In the genomic region with DNA sequence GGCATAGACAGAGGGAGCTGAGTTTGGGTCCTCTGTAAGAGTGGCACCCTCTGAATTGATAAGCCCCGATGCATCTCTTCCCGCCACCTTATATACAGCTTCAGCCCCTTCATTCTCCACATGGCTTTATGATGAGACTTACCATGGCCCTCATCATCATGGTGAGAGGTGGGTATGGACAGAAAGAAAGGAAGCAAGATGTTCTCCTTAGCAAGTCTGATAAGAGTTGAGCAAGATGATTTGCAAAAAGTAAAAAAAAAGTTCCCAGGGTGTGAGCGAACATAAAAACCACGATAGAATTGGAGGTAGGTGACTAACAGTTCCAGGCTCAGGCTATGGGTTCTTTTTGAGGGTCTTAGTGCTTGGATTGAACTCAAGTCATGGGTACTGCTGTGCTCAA, we compare ENCODE assay signal across 15 mouse cellular contexts. TPM values are rescaled to one million over a fixed set of nuclear protein-coding genes. Genes with fewer than 3 reads are reported as not detected.
DNase-seq lines count a peak whose midpoint lies in the region; ATAC-seq and TF ChIP-seq lines count a peak whose summit lies in the region.
"Had no signal": no experiment of that assay in that cellular context is flagged by ENCODE, and none has a peak within 500 bp of the region (broad histone marks: within the 10 kb centered on the region; RNA-seq: fewer than 3 reads in every experiment).

No protein-coding gene starts in this region.

- peaks cover 43% of the 10 kb centered on the region for H3K4me1 ChIP-seq in heart, embryonic 12.5 days (replicated peaks)
- H3K4me1 ChIP-seq in E14TG2a.4 (replicated peaks; ENCODE audit: low read depth, low read length), result peaks cover 95% of the 10 kb centered on the region
- H3K4me1 ChIP-seq in liver, postnatal 0 days (ENCODE audit: insufficient read depth), result peaks cover 42% of the 10 kb centered on the region

- H3K9me3 ChIP-seq in heart, embryonic 12.5 days (replicated peaks), result no peaks in the 10 kb centered on the region
- 0 out of 2 replicates have a peak, but pooled peaks cover 5% of the 10 kb centered on the region for H3K9me3 ChIP-seq in E14TG2a.4 (ENCODE audit: low read length)
- no peaks in the 10 kb centered on the region for H3K9me3 ChIP-seq in liver, postnatal 0 days (ENCODE audit: low read length)
- H3K9me3 ChIP-seq: intestine, embryonic 15.5 days had no signal

- H3K36me3 ChIP-seq in heart, embryonic 12.5 days, result no peaks in the 10 kb centered on the region
- H3K36me3 ChIP-seq in E14TG2a.4 (ENCODE audit: insufficient read depth, low read length), result peaks cover 43% of the 10 kb centered on the region
- H3K36me3 ChIP-seq in liver, postnatal 0 days (replicated peaks; ENCODE audit: insufficient read depth, low read length), result peaks cover 9% of the 10 kb centered on the region; the same call in 1 of the 2 replicates
- H3K36me3 ChIP-seq: intestine, embryonic 15.5 days had no signal

- peak overlapping the region; percentile 76 for H3K27ac ChIP-seq in heart, embryonic 12.5 days (ENCODE audit: poor library complexity, severe bottlenecking)
- peak overlapping the region; percentile 84 for H3K27ac ChIP-seq in liver, postnatal 0 days (ENCODE audit: low read depth)
- H3K27ac ChIP-seq: hindbrain, embryonic 10.5 days; intestine, embryonic 15.5 days had no signal

- no peak for TF ChIP-seq CTCF in E14TG2a.4 (conservative IDR thresholded peaks at IDR 0.05; ENCODE audit: low read length)
- no peak for TF ChIP-seq CTCF in liver, postnatal 0 days (IDR thresholded peaks at IDR 0.05; ENCODE audit: low read depth)

- H3K4me3 ChIP-seq in heart, embryonic 12.5 days, result no peak overlapping the region
- H3K4me3 ChIP-seq in E14TG2a.4 (replicated peaks; ENCODE audit: low read length), result peak overlapping the region; percentile 79
- H3K4me3 ChIP-seq in liver, postnatal 0 days (ENCODE audit: low read depth, low read length), result peak overlapping the region; percentile 36; the same call in 1 of the 2 replicates
- H3K4me3 ChIP-seq: hindbrain, embryonic 10.5 days; intestine, embryonic 15.5 days had no signal

- H3K9ac ChIP-seq in heart, embryonic 12.5 days, result no peak overlapping the region
- H3K9ac ChIP-seq in liver, postnatal 0 days (replicated peaks), result peak overlapping the region; percentile 63
- H3K9ac ChIP-seq: intestine, embryonic 15.5 days had no signal

- intact Hi-C loops in heart, postnatal 14 days (cut with DNase I), result no loop called here

- H3K27me3 ChIP-seq in heart, embryonic 12.5 days (replicated peaks), result no peaks in the 10 kb centered on the region
- no peaks in the 10 kb centered on the region for H3K27me3 ChIP-seq in E14TG2a.4 (ENCODE audit: insufficient read depth, low read length)
- no peaks in the 10 kb centered on the region for H3K27me3 ChIP-seq in liver, postnatal 0 days (ENCODE audit: insufficient read depth, low read length)
- H3K27me3 ChIP-seq: intestine, embryonic 15.5 days had no signal

- peak; percentile 87 for TF ChIP-seq EP300 in liver, postnatal 0 days (IDR thresholded peaks at IDR 0.05; ENCODE audit: low read depth)

- no peak for DNase-seq in heart, postnatal 14 days
- DNase-seq in liver, postnatal 0 days, result no peak
- DNase-seq in urinary bladder, adult 18-20 months (ENCODE audit: low spot score in 2 of 2), result no peak
- DNase-seq in kidney, postnatal 10 days, result no peak
- no peak for DNase-seq in thymus, postnatal 14 days
- DNase-seq: adrenal gland, adult 8-10 months; cerebellum, postnatal 10 days; kidney, postnatal 14 days; right cerebral cortex, postnatal 14 days had no signal

- 84% methylated on average over 4 of the region's 4 CpGs for WGBS in heart, embryonic 12.5 days
- 51% methylated on average over 4 of the region's 4 CpGs for WGBS in liver, postnatal 0 days (ENCODE audit: insufficient replicate concordance)

- 0 out of 2 replicates have a peak, but pooled peaks have one; percentile 15 for ATAC-seq in heart, embryonic 12.5 days (ENCODE audit: insufficient number of reproducible peaks, low FRiP score)
- peak; percentile 52 for ATAC-seq in erythroblast, adult 5-6 weeks (replicated peaks; ENCODE audit: low FRiP score, poor library complexity, severe bottlenecking)
- ATAC-seq in liver, postnatal 0 days, result peak; percentile 58
- ATAC-seq: intestine, embryonic 15.5 days had no signal

- H3K4me2 ChIP-seq in heart, embryonic 12.5 days, result no peak overlapping the region
- H3K4me2 ChIP-seq in liver, postnatal 0 days (ENCODE audit: low read depth, low read length), result peak overlapping the region; percentile 69
- H3K4me2 ChIP-seq: intestine, embryonic 15.5 days; midbrain, embryonic 11.5 days had no signal

RNA-seq across cellular contexts. Expression of gene Mylpf, which starts 10.0 kb away (rescaled TPM):
- polyA plus RNA-seq in heart, embryonic 12.5 days (2016; fragmentation: Nextera tagmentation; extraction: Ambion mirVana), result 17.8 and 20.0 TPM in 2 replicates
- total RNA-seq in heart, postnatal 14 days (2021), result 1 to 10 TPM; 1.1 to 4.2 TPM
- 6.5 and 9.8 TPM in 2 replicates for total RNA-seq in erythroblast, adult 5-6 weeks (2015; ENCODE audit: low replicate concordance)
- total RNA-seq in erythroblast, adult 5-6 weeks (2017; ENCODE audit: low replicate concordance), result 16.2 and 61.5 TPM in 2 replicates
- polyA plus RNA-seq in liver, postnatal 0 days (2015; fragmentation: Nextera tagmentation; extraction: Ambion mirVana), result 19.7 and 94.3 TPM in 2 replicates

RNA-seq across cellular contexts. Expression of gene Tbc1d10b, which starts 10.4 kb away (rescaled TPM):
- 29.2 and 32.3 TPM in 2 replicates for polyA plus RNA-seq in heart, embryonic 12.5 days (2016; fragmentation: Nextera tagmentation; extraction: Ambion mirVana)
- total RNA-seq in heart, postnatal 14 days (2021), result 10 to 100 TPM; 29.2 to 30.5 TPM
- total RNA-seq in erythroblast, adult 5-6 weeks (2015; ENCODE audit: low replicate concordance), result 8.1 and 23.0 TPM in 2 replicates
- total RNA-seq in erythroblast, adult 5-6 weeks (2017; ENCODE audit: low replicate concordance), result 77.5 and 122 TPM in 2 replicates
- polyA plus RNA-seq in liver, postnatal 0 days (2015; fragmentation: Nextera tagmentation; extraction: Ambion mirVana), result 8.3 and 8.6 TPM in 2 replicates

RNA-seq across cellular contexts. Expression of gene Zfp553, which starts 14.2 kb away (rescaled TPM):
- polyA plus RNA-seq in heart, embryonic 12.5 days (2016; fragmentation: Nextera tagmentation; extraction: Ambion mirVana), result 23.8 and 25.3 TPM in 2 replicates
- total RNA-seq in heart, postnatal 14 days (2021), result 1 to 10 TPM; 6.9 to 7.0 TPM
- 1.5 and 5.2 TPM in 2 replicates for total RNA-seq in erythroblast, adult 5-6 weeks (2015; ENCODE audit: low replicate concordance)
- 2.0 and 3.2 TPM in 2 replicates for total RNA-seq in erythroblast, adult 5-6 weeks (2017; ENCODE audit: low replicate concordance)
- polyA plus RNA-seq in liver, postnatal 0 days (2015; fragmentation: Nextera tagmentation; extraction: Ambion mirVana), result 4.0 and 5.3 TPM in 2 replicates

RNA-seq across cellular contexts. Expression of gene Sept1, which starts 14.3 kb away (rescaled TPM):
- 22.1 and 28.2 TPM in 2 replicates for polyA plus RNA-seq in heart, embryonic 12.5 days (2016; fragmentation: Nextera tagmentation; extraction: Ambion mirVana)
- total RNA-seq in heart, postnatal 14 days (2021), result 10 to 100 TPM in 1 of 2 experiments, 1 to 10 TPM in 1; 7.5 to 18.8 TPM
- total RNA-seq in erythroblast, adult 5-6 weeks (2015; ENCODE audit: low replicate concordance), result 189 and 204 TPM in 2 replicates
- total RNA-seq in erythroblast, adult 5-6 weeks (2017; ENCODE audit: low replicate concordance), result 179 and 191 TPM in 2 replicates
- 16.7 and 17.3 TPM in 2 replicates for polyA plus RNA-seq in liver, postnatal 0 days (2015; fragmentation: Nextera tagmentation; extraction: Ambion mirVana)

RNA-seq across cellular contexts. Expression of gene Cd2bp2, which starts 22.8 kb away (rescaled TPM):
- polyA plus RNA-seq in heart, embryonic 12.5 days (2016; fragmentation: Nextera tagmentation; extraction: Ambion mirVana), result 50.5 and 51.5 TPM in 2 replicates
- 10 to 100 TPM; 38.0 to 43.7 TPM for total RNA-seq in heart, postnatal 14 days (2021)
- total RNA-seq in erythroblast, adult 5-6 weeks (2015; ENCODE audit: low replicate concordance), result 8.4 and 36.9 TPM in 2 replicates
- total RNA-seq in erythroblast, adult 5-6 weeks (2017; ENCODE audit: low replicate concordance), result 17.9 and 22.9 TPM in 2 replicates
- polyA plus RNA-seq in liver, postnatal 0 days (2015; fragmentation: Nextera tagmentation; extraction: Ambion mirVana), result 11.5 and 14.0 TPM in 2 replicates
